In genomic region chr17:26659573-26659915, GRCm38 (mm10) we compare ENCODE assay signal across 13 mouse cellular contexts. TPM values are rescaled to one million over a fixed set of nuclear protein-coding genes. Genes with fewer than 3 reads are reported as not detected.
DNase-seq lines count a peak whose midpoint lies in the region; ATAC-seq lines count a peak whose summit lies in the region.
"Had no signal": no experiment of that assay in that cellular context is flagged by ENCODE, and none has a peak within 500 bp of the region (broad histone marks: within the 10 kb centered on the region; RNA-seq: fewer than 3 reads in every experiment).

No protein-coding gene starts in this region.

- no peak overlapping the region for H3K4me2 ChIP-seq in heart, embryonic 16.5 days (ENCODE audit: low read depth, low read length)
- no peak overlapping the region; the same call in 1 of the 2 replicates for H3K4me2 ChIP-seq in heart, embryonic 11.5 days
- H3K4me2 ChIP-seq in limb, embryonic 15.5 days, result no peak overlapping the region
- H3K4me2 ChIP-seq: forebrain, embryonic 13.5 days; liver, embryonic 15.5 days; lung, embryonic 14.5 days had no signal

- H3K27me3 ChIP-seq in heart, embryonic 10.5 days (ENCODE audit: insufficient read depth, poor library complexity, severe bottlenecking), result no peaks in the 10 kb centered on the region
- H3K27me3 ChIP-seq in heart, embryonic 16.5 days (ENCODE audit: control insufficient read depth, insufficient read depth, low read length), result no peaks in the 10 kb centered on the region
- H3K27me3 ChIP-seq in heart, embryonic 11.5 days (ENCODE audit: control insufficient read depth, insufficient read depth, low read length), result no peaks in the 10 kb centered on the region
- no peaks in the 10 kb centered on the region; the same call in 1 of the 2 replicates for H3K27me3 ChIP-seq in limb, embryonic 15.5 days
- H3K27me3 ChIP-seq in limb, embryonic 10.5 days (ENCODE audit: low read depth, poor library complexity, severe bottlenecking), result no peaks in the 10 kb centered on the region
- H3K27me3 ChIP-seq: intestine, embryonic 15.5 days had no signal

- no peak for DNase-seq in heart, embryonic 10.5 days (ENCODE audit: low spot score)
- DNase-seq in heart, adult 9 months (ENCODE audit: low spot score in 2 of 2), result no peak
- DNase-seq in limb, embryonic 10.5 days (ENCODE audit: low spot score), result no peak
- no peak for DNase-seq in urinary bladder, postnatal 10 days (ENCODE audit: low spot score)

- H3K4me1 ChIP-seq in heart, embryonic 10.5 days, result peaks cover 33% of the 10 kb centered on the region
- peaks cover 26% of the 10 kb centered on the region for H3K4me1 ChIP-seq in heart, embryonic 16.5 days (ENCODE audit: control insufficient read depth, insufficient read depth, low read length)
- peaks cover 18% of the 10 kb centered on the region for H3K4me1 ChIP-seq in heart, embryonic 11.5 days (ENCODE audit: control insufficient read depth, insufficient read depth, low read length)
- H3K4me1 ChIP-seq in limb, embryonic 15.5 days, result peaks cover 7% of the 10 kb centered on the region
- peaks cover 10% of the 10 kb centered on the region for H3K4me1 ChIP-seq in limb, embryonic 10.5 days
- no peaks in the 10 kb centered on the region for H3K4me1 ChIP-seq in brown adipose tissue, adult 24 weeks (ENCODE audit: control insufficient read depth, insufficient read depth, insufficient read length, low read length)

- no peak for ATAC-seq in heart, embryonic 16.5 days (replicated peaks; ENCODE audit: extremely low read depth, insufficient read depth, low FRiP score)
- no peak for ATAC-seq in heart, embryonic 11.5 days (replicated peaks; ENCODE audit: insufficient number of reproducible peaks, low FRiP score, low TSS enrichment)
- no peak for ATAC-seq in limb, embryonic 15.5 days (ENCODE audit: insufficient number of reproducible peaks, low FRiP score, low TSS enrichment, low read depth)

- no peaks in the 10 kb centered on the region for H3K9me3 ChIP-seq in heart, embryonic 10.5 days
- H3K9me3 ChIP-seq in heart, embryonic 16.5 days (replicated peaks; ENCODE audit: control insufficient read depth, low read length), result no peaks in the 10 kb centered on the region
- H3K9me3 ChIP-seq in heart, embryonic 11.5 days (replicated peaks; ENCODE audit: control insufficient read depth, low read length), result no peaks in the 10 kb centered on the region
- H3K9me3 ChIP-seq in limb, embryonic 15.5 days, result no peaks in the 10 kb centered on the region
- H3K9me3 ChIP-seq in limb, embryonic 10.5 days (replicated peaks), result no peaks in the 10 kb centered on the region
- H3K9me3 ChIP-seq: forebrain, embryonic 13.5 days; intestine, embryonic 15.5 days; liver, embryonic 15.5 days had no signal

- peaks cover 17% of the 10 kb centered on the region for H3K36me3 ChIP-seq in heart, embryonic 10.5 days
- H3K36me3 ChIP-seq in heart, embryonic 16.5 days (ENCODE audit: control insufficient read depth, insufficient read depth), result peaks cover 14% of the 10 kb centered on the region
- 0 out of 2 replicates have a peak, but pooled peaks cover 5% of the 10 kb centered on the region for H3K36me3 ChIP-seq in heart, embryonic 11.5 days (ENCODE audit: control insufficient read depth, insufficient read depth, low read length)
- H3K36me3 ChIP-seq in limb, embryonic 15.5 days, result peaks cover 28% of the 10 kb centered on the region
- H3K36me3 ChIP-seq in limb, embryonic 10.5 days, result peaks cover 30% of the 10 kb centered on the region

- WGBS in heart, embryonic 10.5 days, result 70% methylated on average over 3 of the region's 3 CpGs
- WGBS in heart, embryonic 16.5 days, result 59% methylated on average over 3 of the region's 3 CpGs
- 56% methylated on average over 3 of the region's 3 CpGs for WGBS in heart, embryonic 11.5 days (ENCODE audit: insufficient replicate concordance)
- 66% methylated on average over 3 of the region's 3 CpGs for WGBS in limb, embryonic 15.5 days
- WGBS in limb, embryonic 10.5 days, result 59% methylated on average over 3 of the region's 3 CpGs

- peak overlapping the region; percentile 23; the same call in 1 of the 2 replicates for H3K27ac ChIP-seq in heart, embryonic 10.5 days
- H3K27ac ChIP-seq in heart, embryonic 16.5 days (ENCODE audit: low read length), result peak overlapping the region; percentile 29; the same call in 1 of the 2 replicates
- no peak overlapping the region for H3K27ac ChIP-seq in heart, embryonic 11.5 days (ENCODE audit: low read depth, low read length)
- 0 out of 2 replicates have a peak overlapping the region, but pooled peaks have one; percentile 17 for H3K27ac ChIP-seq in limb, embryonic 15.5 days
- no peak overlapping the region for H3K27ac ChIP-seq in limb, embryonic 10.5 days
- peak overlapping the region; percentile 44; the same call in 1 of the 2 replicates for H3K27ac ChIP-seq in brown adipose tissue, adult 24 weeks (replicated peaks; ENCODE audit: low read depth, low read length)
- H3K27ac ChIP-seq: forebrain, embryonic 13.5 days; hindbrain, postnatal 0 days; intestine, embryonic 15.5 days; liver, embryonic 15.5 days had no signal

- H3K9ac ChIP-seq in heart, embryonic 16.5 days (ENCODE audit: low read length), result 0 out of 2 replicates have a peak overlapping the region, but pooled peaks have one; percentile 25
- no peak overlapping the region for H3K9ac ChIP-seq in heart, embryonic 11.5 days (ENCODE audit: low read depth, low read length)
- no peak overlapping the region for H3K9ac ChIP-seq in limb, embryonic 15.5 days
- H3K9ac ChIP-seq: forebrain, embryonic 13.5 days; intestine, embryonic 15.5 days; liver, embryonic 15.5 days; lung, embryonic 14.5 days had no signal

- H3K4me3 ChIP-seq in heart, embryonic 10.5 days, result no peak overlapping the region
- no peak overlapping the region for H3K4me3 ChIP-seq in heart, embryonic 16.5 days (ENCODE audit: low read length)
- no peak overlapping the region for H3K4me3 ChIP-seq in heart, embryonic 11.5 days (ENCODE audit: low read depth, low read length)
- no peak overlapping the region for H3K4me3 ChIP-seq in limb, embryonic 15.5 days
- no peak overlapping the region for H3K4me3 ChIP-seq in limb, embryonic 10.5 days
- no peak overlapping the region for H3K4me3 ChIP-seq in brown adipose tissue, adult 24 weeks (ENCODE audit: insufficient read depth, low read depth, low read length)
- H3K4me3 ChIP-seq: forebrain, embryonic 13.5 days; intestine, embryonic 15.5 days; liver, embryonic 15.5 days had no signal

RNA-seq across cellular contexts. Expression of gene Atp6v0e, which starts 3.5 kb away (rescaled TPM):
- polyA plus RNA-seq in heart, embryonic 10.5 days (2016; fragmentation: Nextera tagmentation; extraction: Ambion mirVana), result 189 and 213 TPM in 2 replicates
- 216 and 249 TPM in 2 replicates for polyA plus RNA-seq in heart, embryonic 16.5 days (2015; fragmentation: Nextera tagmentation; extraction: Ambion mirVana)
- polyA plus RNA-seq in heart, embryonic 11.5 days (2014; fragmentation: Nextera tagmentation; extraction: Ambion mirVana), result 189 and 204 TPM in 2 replicates
- 247 and 248 TPM in 2 replicates for polyA plus RNA-seq in limb, embryonic 15.5 days (2015; fragmentation: Nextera tagmentation; extraction: Ambion mirVana)
- polyA plus RNA-seq in limb, embryonic 10.5 days (2016; fragmentation: Nextera tagmentation; extraction: Ambion mirVana), result 104 and 107 TPM in 2 replicates
- 314 and 348 TPM in 2 replicates for polyA plus RNA-seq in brown adipose tissue, adult 24 weeks (2012; ENCODE audit: insufficient read depth, insufficient read length, missing spikeins)

RNA-seq across cellular contexts. Expression of gene Crebrf, which starts 55.9 kb away (rescaled TPM):
- polyA plus RNA-seq in heart, embryonic 10.5 days (2016; fragmentation: Nextera tagmentation; extraction: Ambion mirVana), result 2.7 and 4.5 TPM in 2 replicates
- 5.9 and 6.4 TPM in 2 replicates for polyA plus RNA-seq in heart, embryonic 16.5 days (2015; fragmentation: Nextera tagmentation; extraction: Ambion mirVana)
- polyA plus RNA-seq in heart, embryonic 11.5 days (2014; fragmentation: Nextera tagmentation; extraction: Ambion mirVana), result 3.8 and 4.6 TPM in 2 replicates
- 7.3 and 7.6 TPM in 2 replicates for polyA plus RNA-seq in limb, embryonic 15.5 days (2015; fragmentation: Nextera tagmentation; extraction: Ambion mirVana)
- polyA plus RNA-seq in limb, embryonic 10.5 days (2016; fragmentation: Nextera tagmentation; extraction: Ambion mirVana), result 1.7 and 2.9 TPM in 2 replicates
- 16.0 and 26.6 TPM in 2 replicates for polyA plus RNA-seq in brown adipose tissue, adult 24 weeks (2012; ENCODE audit: insufficient read depth, insufficient read length, missing spikeins)

Comparison
In these comparisons a context has a peak if more than half of its experiments do, and no peak if none do; other contexts are left out.
1. H3K27ac ChIP-seq: peak in heart, embryonic 10.5 days (single experiment), heart, embryonic 16.5 days (single experiment), limb, embryonic 15.5 days (single experiment) and brown adipose tissue, adult 24 weeks (single experiment); none in heart, embryonic 11.5 days (single experiment) and limb, embryonic 10.5 days (single experiment).